Mouse (Mus musculus) heart, embryonic 12.5 days (tissue): ENCODE measurements around the gene Apof. TPM values are rescaled to one million over a fixed set of nuclear protein-coding genes. Genes with fewer than 3 reads are reported as not detected.

Experiments used
- ATAC-seq: fragments of 200-750 bp; cut with Nextera tagmentation; 2 replicates; pipeline ENCODE4 v1.8.0; 2017; ENCODE audit warnings: moderate TSS enrichment, moderate library complexity; ENCODE audit not compliant: insufficient number of reproducible peaks, low FRiP score
- H3K27ac ChIP-seq: fragments of 300-500 bp; sonication (generic); 2 replicates; pipeline ENCODE4 v1.5.1; 2016; ENCODE audit warnings: mild to moderate bottlenecking, moderate library complexity; ENCODE audit not compliant: poor library complexity, severe bottlenecking
- H3K27me3 ChIP-seq: fragments of 300-500 bp; sonication (generic); replicated peaks from 2 replicates; pipeline ENCODE4 v1.6.1; 2016; ENCODE audit warnings: mild to moderate bottlenecking, moderate library complexity
- H3K36me3 ChIP-seq: fragments of 300-500 bp; sonication (generic); 2 replicates; pipeline ENCODE4 v1.6.1; 2016; ENCODE audit warnings: mild to moderate bottlenecking, moderate library complexity
- H3K4me1 ChIP-seq: fragments of 300-500 bp; sonication (generic); replicated peaks from 2 replicates; pipeline ENCODE4 v1.6.1; 2016; ENCODE audit warnings: mild to moderate bottlenecking
- H3K4me2 ChIP-seq: fragments of 300-500 bp; sonication (generic); 2 replicates; pipeline ENCODE4 v1.6.1; 2016; ENCODE audit warnings: mild to moderate bottlenecking, moderate library complexity
- H3K4me3 ChIP-seq: fragments of 300-500 bp; sonication (generic); 2 replicates; pipeline ENCODE4 v1.5.1; 2016; ENCODE audit warnings: mild to moderate bottlenecking
- H3K9ac ChIP-seq: fragments of 300-500 bp; sonication (generic); 2 replicates; pipeline ENCODE4 v1.6.1; 2016; ENCODE audit warnings: mild to moderate bottlenecking, moderate library complexity
- H3K9me3 ChIP-seq: fragments of 300-500 bp; sonication (generic); replicated peaks from 2 replicates; pipeline ENCODE4 v1.6.1; 2016; ENCODE audit warnings: mild to moderate bottlenecking, moderate library complexity
- WGBS: fragments of 180-500 bp; shearing (Covaris S2); methylation state at CpG from one replicate; pipeline ENCODE4 v1.1.7; 2016; 5-methylcytosine and 5-hydroxymethylcytosine counted together
- polyA plus RNA-seq: library from polyadenylated mRNA; unstranded; fragments of >200 nt; fragmentation: Nextera tagmentation; extraction: Ambion mirVana; gene quantifications from 2 replicates; pipeline ENCODE4 v1.2.1, GENCODE M21; 2016

Gene Apof
- polyA plus RNA-seq, 1 experiment from 2014 or later: 0.45 TPM

DNA sequence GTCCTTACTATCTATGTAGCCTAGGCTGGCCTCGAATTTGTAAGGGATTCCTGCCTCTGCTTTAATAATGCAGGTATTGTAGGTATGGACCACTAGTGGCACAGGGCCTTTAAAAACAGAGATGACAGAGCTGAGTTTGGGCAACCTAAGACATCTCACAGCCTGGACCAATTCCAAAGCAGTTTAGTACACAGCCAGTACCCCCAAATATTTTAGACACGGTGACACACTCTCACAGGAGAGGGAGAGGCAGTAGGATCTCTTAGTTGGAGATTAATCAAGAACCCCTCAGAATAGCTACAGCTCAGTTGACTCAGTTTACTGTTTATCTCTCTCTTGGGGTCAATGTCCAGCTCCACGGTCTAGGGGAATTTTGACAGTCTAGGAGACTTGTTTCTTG, 33.9 kb downstream of the Apof start:
- ATAC-seq: no peak
- H3K36me3 ChIP-seq: peaks cover 17% of the 10 kb centered on the region; the same call in 1 of the 2 replicates

DNA sequence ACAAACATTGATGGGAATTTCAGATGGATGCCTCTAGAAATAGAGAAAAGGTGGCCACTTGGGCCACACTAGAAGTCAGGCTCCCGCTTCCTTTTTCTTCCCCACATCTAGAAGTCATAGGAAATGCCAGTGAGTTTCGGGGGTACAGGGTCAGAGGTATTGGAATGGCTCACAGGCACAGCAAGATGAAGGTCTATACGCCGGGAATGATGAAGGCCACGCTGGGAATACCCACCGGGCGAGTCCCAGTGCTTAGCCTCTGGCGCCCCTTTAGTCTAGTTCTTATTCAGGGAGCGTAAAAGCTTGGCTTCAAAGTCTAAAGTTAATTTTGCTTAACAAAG, 34.3 kb downstream of the Apof start:
- peak; percentile 15; the same call in 1 of the 2 replicates for ATAC-seq
- under 1% methylated on average over 9 of the region's 9 CpGs for WGBS
- H3K4me1 ChIP-seq: peaks cover 22% of the 10 kb centered on the region

More for the DNA sequence above, 33.9 kb downstream of the Apof start:
- no peaks in the 10 kb centered on the region for H3K27me3 ChIP-seq
- peak overlapping the region; percentile 63 for H3K4me3 ChIP-seq
- peak overlapping the region; percentile 89; the same call in 1 of the 2 replicates for H3K27ac ChIP-seq
- WGBS: 21% methylated on average over 3 of the region's 3 CpGs
- peak overlapping the region; percentile 78 for H3K4me2 ChIP-seq
- H3K4me1 ChIP-seq: peaks cover 26% of the 10 kb centered on the region
- H3K9ac ChIP-seq: peak overlapping the region; percentile 76
- H3K9me3 ChIP-seq: no peaks in the 10 kb centered on the region

DNA sequence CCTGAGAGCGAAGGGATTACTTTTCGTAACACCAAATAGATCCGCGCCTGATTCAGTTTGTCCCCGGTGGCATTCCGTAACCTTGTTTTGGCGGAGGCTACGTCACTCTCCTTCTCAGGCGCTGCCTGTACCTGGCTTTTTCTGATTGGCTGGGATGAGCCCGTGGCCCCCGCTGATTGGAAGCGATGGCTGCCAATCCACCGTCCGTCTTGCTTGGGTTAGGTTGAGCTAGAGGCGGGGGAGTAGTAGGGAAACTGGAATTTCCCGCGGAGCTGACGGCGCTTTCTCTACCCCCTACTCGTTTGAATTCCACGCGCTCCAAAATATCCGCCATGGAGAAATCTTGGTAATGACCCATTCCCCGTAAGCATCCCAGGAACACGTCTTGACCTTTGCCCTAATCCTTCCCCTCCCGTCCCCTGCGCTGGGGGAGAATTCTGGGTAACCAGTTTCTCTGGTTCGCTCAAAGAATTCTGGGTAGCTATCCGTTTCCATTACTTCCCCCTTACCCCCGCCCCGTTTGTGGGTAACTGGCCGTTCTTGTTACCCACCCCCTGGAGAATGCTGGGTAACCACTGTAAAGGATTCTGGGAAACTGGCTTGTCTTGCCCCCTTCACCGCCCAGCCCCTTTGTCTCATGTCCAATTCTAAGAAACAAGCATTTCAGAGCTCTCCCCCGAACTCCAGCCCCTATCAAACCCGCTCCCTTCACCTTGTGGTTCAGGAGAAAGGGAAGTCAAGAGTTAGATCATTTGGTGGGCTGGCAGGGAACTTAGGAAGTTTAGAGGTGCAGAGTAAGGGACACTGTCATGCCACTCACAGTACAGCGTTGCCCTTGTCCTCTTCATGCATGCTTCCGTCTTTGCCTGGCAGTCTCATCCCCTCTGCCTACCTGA, 34.9 kb downstream of the Apof start, which contains the start of gene Pan2:
TSS of gene Pan2 (plus strand) at position 210 of the 896 bp plus-strand sequence.
- Histone ChIP-seq H3K4me3 (peak within 1 kb of the TSS; percentile 63), H3K4me1 (peaks cover 17% of the 10 kb centered on the region), H3K9ac (peak within 1 kb of the TSS; percentile 76), H3K27ac (peak within 1 kb of the TSS; percentile 92), H3K36me3 (peaks cover 23% of the 10 kb centered on the region), H3K27me3 (no peaks in the 10 kb centered on the region), H3K9me3 (no peaks in the 10 kb centered on the region), H3K4me2 (peak within 1 kb of the TSS; percentile 90)
- ATAC-seq: peak; percentile 98
- WGBS: 2% methylated on average over 37 of the region's 37 CpGs

More for the DNA sequence above, 34.3 kb downstream of the Apof start:
- peaks cover 17% of the 10 kb centered on the region; the same call in 1 of the 2 replicates for H3K36me3 ChIP-seq
- H3K9me3 ChIP-seq: no peaks in the 10 kb centered on the region
- H3K9ac ChIP-seq: peak overlapping the region; percentile 76
- H3K27me3 ChIP-seq: no peaks in the 10 kb centered on the region
- peak overlapping the region; percentile 78 for H3K4me2 ChIP-seq
- peak overlapping the region; percentile 63 for H3K4me3 ChIP-seq
- H3K27ac ChIP-seq: peak overlapping the region; percentile 89

DNA sequence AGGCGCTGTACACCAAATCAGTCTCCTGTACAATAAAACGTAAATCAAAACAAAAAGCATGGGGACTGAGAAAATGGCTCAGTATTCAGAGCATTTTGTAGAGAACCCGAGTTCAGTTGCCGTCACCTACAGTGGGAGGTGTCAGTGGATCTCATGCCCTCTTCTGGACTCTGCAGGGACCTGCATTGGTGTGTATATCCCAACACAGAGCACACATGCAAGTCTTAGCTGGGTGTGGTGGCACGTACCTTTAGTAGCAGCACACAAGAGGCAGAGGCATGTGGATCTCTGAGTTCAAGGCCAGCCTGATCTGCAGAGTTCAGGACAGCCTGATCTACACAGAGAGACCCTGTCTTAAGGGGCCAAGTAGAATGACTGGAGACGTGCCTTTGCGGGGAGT, 41.2 kb downstream of the Apof start:
- Histone ChIP-seq H3K4me1 (peaks cover 19% of the 10 kb centered on the region), H3K36me3 (peaks cover 64% of the 10 kb centered on the region), H3K27me3 (no peaks in the 10 kb centered on the region), H3K4me3 (no peak overlapping the region), H3K9me3 (no peaks in the 10 kb centered on the region), H3K9ac (no peak overlapping the region; the same call in 1 of the 2 replicates), H3K27ac (peak overlapping the region; percentile 90), H3K4me2 (no peak overlapping the region)
- ATAC-seq: no peak
- WGBS: 91% methylated on average over 7 of the region's 7 CpGs

DNA sequence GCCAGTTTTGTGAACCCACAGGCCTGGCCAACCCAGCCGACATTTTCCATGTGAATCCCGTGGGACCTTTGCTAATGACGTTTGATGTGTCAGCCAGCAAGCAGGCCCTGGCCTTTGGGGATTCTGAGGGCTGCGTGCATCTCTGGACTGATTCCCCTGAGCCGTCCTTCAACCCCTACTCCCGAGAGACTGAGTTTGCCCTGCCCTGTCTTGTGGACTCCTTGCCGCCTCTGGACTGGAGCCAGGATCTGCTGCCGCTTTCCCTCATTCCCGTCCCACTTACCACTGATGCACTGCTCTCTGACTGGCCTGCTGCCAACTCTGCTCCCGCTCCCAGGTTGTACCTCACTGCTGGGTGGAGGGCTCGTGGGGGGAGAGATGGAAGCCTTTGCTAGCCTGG, 41.7 kb downstream of the Apof start:
- Histone ChIP-seq H3K4me1 (peaks cover 19% of the 10 kb centered on the region), H3K4me3 (no peak overlapping the region), H3K27me3 (no peaks in the 10 kb centered on the region), H3K27ac (peak overlapping the region; percentile 90), H3K4me2 (peak overlapping the region; percentile 58), H3K9me3 (no peaks in the 10 kb centered on the region), H3K36me3 (peaks cover 67% of the 10 kb centered on the region), H3K9ac (no peak overlapping the region; the same call in 1 of the 2 replicates)
- ATAC-seq: peak; percentile 71; the same call in 1 of the 2 replicates
- 33% methylated on average over 11 of the region's 11 CpGs for WGBS

DNA sequence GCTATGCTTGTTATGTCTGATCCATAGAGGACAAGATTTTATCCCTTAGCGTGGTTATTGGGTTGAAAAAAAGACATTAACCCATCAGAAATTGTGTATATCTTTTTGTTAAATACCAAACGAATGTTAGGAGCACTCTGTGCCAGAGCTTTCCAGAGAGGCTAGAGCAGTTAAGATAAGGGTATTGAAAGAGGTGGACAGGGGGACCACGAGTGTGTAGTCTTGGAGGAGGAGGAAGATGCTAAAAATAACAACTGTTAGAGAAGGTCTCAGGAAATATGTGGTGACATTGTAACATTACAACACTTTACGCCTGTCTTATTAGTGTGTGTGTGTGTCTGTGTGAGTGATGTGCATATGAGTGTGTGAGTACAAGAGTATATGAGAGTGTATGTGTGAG, 42.4 kb downstream of the Apof start:
- H3K36me3 ChIP-seq: peaks cover 71% of the 10 kb centered on the region
- H3K4me1 ChIP-seq: peaks cover 19% of the 10 kb centered on the region
- WGBS: 30% methylated on average over 4 of the region's 4 CpGs
- peak overlapping the region; percentile 58 for H3K4me2 ChIP-seq
- H3K9ac ChIP-seq: 0 out of 2 replicates have a peak overlapping the region, but pooled peaks have one; percentile 11
- peak overlapping the region; percentile 90 for H3K27ac ChIP-seq
- H3K27me3 ChIP-seq: no peaks in the 10 kb centered on the region
- no peaks in the 10 kb centered on the region for H3K9me3 ChIP-seq
- H3K4me3 ChIP-seq: peak overlapping the region; percentile 23; the same call in 1 of the 2 replicates
- ATAC-seq: no peak

DNA sequence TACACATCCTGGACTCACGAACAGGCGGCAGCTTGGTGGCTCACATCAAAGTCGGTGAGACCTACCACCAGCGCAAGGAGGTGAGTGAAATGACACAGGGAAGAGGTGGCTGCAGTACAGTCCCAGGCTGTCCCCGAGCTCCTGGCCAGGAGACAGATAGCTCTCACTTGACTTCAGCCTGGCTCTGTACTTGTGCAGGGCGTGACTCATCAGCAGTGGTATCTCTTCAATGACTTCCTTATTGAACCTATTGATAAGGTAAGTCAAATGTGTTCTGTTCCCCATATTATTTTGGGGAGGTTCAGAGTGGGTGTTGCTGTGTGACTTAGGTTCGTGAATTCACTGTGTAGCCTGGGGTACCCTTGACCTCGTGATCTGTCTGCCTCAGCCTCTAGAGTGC, 47.1 kb downstream of the Apof start:
- H3K36me3 ChIP-seq: peaks cover 84% of the 10 kb centered on the region
- WGBS: 86% methylated on average over 8 of the region's 8 CpGs
- ATAC-seq: no peak
- no peak overlapping the region for H3K4me3 ChIP-seq
- no peaks in the 10 kb centered on the region for H3K9me3 ChIP-seq
- H3K9ac ChIP-seq: no peak overlapping the region
- no peaks in the 10 kb centered on the region for H3K27me3 ChIP-seq
- peaks cover 11% of the 10 kb centered on the region for H3K4me1 ChIP-seq
- no peak overlapping the region for H3K4me2 ChIP-seq
- H3K27ac ChIP-seq: no peak overlapping the region

Other genes starting within 250 kb of the Apof start
- gene Naca, start 233.1 kb upstream of the Apof start, polyA plus RNA-seq: 573 and 577 TPM in 2 replicates
- gene Ptges3, start 209.7 kb upstream of the Apof start, polyA plus RNA-seq: 363 and 375 TPM in 2 replicates
- gene Atp5b, start 185.4 kb upstream of the Apof start, polyA plus RNA-seq: 4,835 and 4,880 TPM in 2 replicates
- gene Baz2a, start 177.1 kb upstream of the Apof start, polyA plus RNA-seq: 11.3 and 12.2 TPM in 2 replicates
- 43.4 and 44.1 TPM in 2 replicates for gene Rbms2, start 88.4 kb upstream of the Apof start, polyA plus RNA-seq
- gene Gls2, start 74.2 kb upstream of the Apof start, polyA plus RNA-seq: 0.47 and 1.7 TPM in 2 replicates
- 35.7 and 36.4 TPM in 2 replicates for gene Spryd4, start 56.9 kb upstream of the Apof start, polyA plus RNA-seq
- not detected in 2 replicates for gene Mip, start 42.8 kb upstream of the Apof start, polyA plus RNA-seq
- gene Timeless, start 36.6 kb upstream of the Apof start, polyA plus RNA-seq: 37.6 and 44.5 TPM in 2 replicates
- gene Apon, start 14.6 kb upstream of the Apof start, polyA plus RNA-seq: 0.20 and 0.31 TPM in 2 replicates
- 11.2 and 12.2 TPM in 2 replicates for gene Stat2, start 1.9 kb downstream of the Apof start, polyA plus RNA-seq
- gene Il23a, start 30.1 kb downstream of the Apof start, polyA plus RNA-seq: 1.2 and 1.8 TPM in 2 replicates
- 30.0 and 31.7 TPM in 2 replicates for gene Pan2, start 34.7 kb downstream of the Apof start, polyA plus RNA-seq
- gene Cnpy2, start 53.8 kb downstream of the Apof start, polyA plus RNA-seq: 201 and 209 TPM in 2 replicates
- gene Cs, start 69.1 kb downstream of the Apof start, polyA plus RNA-seq: 418 and 430 TPM in 2 replicates
- gene Coq10a, start 100.3 kb downstream of the Apof start, polyA plus RNA-seq: 15.9 and 16.2 TPM in 2 replicates
- gene Ankrd52, start 108.4 kb downstream of the Apof start, polyA plus RNA-seq: 10.6 and 11.3 TPM in 2 replicates
- 0.28 and 0.42 TPM in 2 replicates for gene Slc39a5, start 132.6 kb downstream of the Apof start, polyA plus RNA-seq
- gene Nabp2, start 142.8 kb downstream of the Apof start, polyA plus RNA-seq: 57.3 and 57.9 TPM in 2 replicates
- 27.7 and 29.9 TPM in 2 replicates for gene Rnf41, start 143.0 kb downstream of the Apof start, polyA plus RNA-seq
- gene Smarcc2, start 190.6 kb downstream of the Apof start, polyA plus RNA-seq: 83.3 and 86.9 TPM in 2 replicates
- gene Myl6, start 225.5 kb downstream of the Apof start, polyA plus RNA-seq: 1,237 and 1,275 TPM in 2 replicates
- 3.0 and 4.0 TPM in 2 replicates for gene Myl6b, start 230.0 kb downstream of the Apof start, polyA plus RNA-seq